Mouse (Mus musculus) spleen, postnatal 4 days (tissue): Measurements from ENCODE around the gene Bmpr1b.

ENCODE experiments used
- DNase-seq, 2 experiments: peaks; one replicate each; pipeline ENCODE4 v3.0.0; 2022; ENCODE audit warnings: low spot score in 2 of 2

The Bmpr1b gene

DNA sequence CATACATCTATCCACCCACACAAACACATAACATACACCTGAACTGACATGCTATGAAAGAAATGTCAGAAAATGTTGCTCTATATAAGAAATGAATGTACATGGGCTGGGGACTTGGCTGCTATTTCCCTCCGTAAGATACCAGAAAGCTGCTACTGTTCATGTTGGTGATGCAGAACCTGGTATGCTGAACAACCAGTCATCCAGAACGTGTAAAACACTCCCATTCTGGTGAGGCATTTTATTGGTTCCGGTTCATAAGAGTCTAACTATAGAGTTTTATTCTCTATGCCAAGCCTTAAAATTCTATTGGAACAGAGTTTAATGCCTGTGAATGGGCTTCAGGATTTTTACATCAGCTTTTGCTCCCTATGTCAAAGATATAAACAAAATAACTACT lies 55.0 kb downstream of the Bmpr1b start:
- DNase-seq: no peak

DNA sequence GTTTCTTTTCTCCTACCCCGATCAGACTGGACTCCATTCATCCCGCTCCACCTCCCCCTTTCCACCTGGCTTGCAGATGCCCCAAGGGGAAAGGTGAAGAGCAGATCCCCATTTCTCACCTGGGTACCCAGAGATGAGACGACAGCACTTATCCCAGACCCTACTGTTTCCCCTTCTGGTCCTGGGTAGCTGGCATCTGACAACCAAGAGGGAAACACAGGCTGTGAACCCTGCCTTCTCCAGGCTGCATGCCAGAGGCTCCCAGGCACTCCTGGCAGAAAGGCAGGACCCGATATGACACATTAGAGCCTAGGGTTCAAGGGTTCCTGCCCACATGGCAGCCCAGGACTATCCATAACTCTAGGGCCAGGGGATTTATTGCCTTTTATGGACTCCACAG lies 56.0 kb downstream of the Bmpr1b start:
- DNase-seq: no peak

DNA sequence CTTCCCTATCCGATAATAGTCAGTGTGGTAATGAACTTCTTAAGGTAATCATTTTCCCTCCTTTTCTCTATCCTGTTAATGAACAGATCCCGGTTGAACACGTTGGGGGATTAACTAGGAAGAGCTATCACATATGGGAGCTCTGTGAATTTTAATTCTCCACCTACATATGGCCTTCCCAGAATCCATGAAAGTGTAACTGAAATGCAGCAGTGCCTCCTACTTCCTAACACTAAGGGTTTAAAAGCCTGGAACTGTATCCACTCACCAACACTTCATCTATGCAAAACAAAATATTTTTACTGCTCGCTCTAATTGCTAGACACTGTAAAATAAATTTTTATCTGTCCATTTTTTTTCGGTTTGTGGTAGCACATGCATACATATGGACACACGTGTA lies 63.0 kb downstream of the Bmpr1b start:
- DNase-seq: no peak

DNA sequence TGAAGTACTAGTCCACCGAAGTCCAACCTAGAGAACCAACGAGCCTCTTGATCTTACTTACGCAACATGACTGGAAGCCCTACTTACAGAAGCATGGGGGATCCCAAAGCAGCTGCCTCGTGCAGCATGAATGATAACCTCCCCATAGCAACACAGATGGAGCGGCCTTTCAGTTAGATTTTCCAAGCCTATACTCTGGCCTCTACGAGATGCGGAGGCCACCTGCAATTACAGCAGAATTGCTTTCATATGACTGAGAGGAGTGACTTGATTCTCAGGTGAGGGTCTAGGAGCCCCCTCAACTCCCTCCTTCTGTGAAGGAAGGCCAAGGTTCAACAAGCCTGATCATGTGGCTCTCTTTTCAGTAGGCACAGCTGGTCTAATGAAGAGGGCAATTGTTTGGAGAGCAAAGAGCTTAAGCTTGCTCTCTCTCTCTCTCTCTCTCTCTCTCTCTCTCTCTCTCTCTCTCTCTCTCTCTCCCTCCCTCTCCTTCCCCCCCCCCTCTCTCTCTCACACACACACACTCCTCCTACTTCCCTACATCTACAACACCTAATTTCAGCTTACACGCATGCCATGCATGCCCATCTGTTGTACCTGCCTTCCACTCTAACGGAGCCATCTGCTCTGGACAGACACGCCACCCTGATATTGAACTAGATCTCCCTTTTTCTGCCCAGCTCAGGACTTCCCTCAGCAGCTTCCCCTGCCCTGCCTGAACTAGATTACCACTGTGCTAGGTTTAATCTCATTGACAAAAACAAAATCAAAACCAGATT lies 65.0 kb downstream of the Bmpr1b start:
- DNase-seq: no peak

- DNase-seq: no peak
Observed at GRCm38 (mm10) chr3:142103622-142104021, 65.6 kb downstream of the Bmpr1b start.

DNA sequence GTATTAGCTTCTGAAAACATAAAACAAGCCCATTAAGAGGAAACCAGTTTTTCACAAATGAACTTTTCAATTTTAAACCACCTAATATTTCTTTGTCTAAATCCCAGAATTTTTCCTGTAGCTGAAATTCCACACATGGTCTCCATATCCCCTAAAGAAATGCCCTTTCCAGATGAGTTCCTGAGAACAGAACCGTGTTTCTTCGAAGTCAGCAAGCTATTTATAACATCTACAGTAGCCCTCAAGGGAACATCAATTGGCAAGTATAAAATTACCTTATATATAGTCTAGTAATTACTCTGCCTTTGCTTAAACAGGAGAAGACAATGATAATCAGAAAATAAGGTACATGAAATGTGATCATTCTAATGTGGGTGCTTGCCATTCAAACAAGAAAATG lies 70.1 kb downstream of the Bmpr1b start:
- DNase-seq: no peak

DNA sequence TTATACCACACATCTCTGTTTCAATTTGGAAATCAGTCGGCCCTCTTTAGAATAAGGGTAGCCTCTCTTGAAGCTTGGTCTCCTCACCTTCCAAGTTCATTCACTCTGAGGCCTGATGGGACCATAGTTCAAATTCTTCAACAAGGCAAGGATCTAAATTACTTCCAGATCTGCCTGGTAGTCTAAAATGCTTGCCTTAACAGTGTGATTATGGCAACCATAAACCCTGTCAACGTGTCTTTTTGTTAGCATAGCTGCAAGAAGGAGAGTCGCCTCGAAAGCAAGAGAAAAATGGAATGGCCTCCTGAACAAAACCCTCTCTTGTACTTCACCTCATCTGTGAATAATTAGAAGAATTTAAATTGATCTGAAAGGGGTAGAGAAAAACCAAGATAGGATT lies 75.2 kb downstream of the Bmpr1b start:
- no peak for DNase-seq

DNA sequence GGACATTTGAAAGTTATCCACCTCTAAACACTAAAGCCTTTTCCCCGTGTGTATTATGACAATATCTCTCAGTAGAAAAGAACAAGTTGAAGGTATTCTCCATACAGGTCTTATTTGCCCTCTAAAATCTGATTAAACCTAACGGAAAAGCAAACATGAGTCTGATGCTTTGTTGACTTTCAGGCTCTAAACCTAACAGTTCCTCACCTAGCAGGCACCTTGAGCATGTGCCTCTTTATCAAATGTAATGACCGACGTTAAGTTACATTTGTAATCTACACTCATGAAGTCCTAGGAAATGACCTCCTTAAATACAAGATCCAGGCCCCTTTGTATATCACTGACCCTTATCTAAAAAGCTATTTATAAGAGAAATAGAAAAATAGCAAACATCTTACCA lies 79.5 kb downstream of the Bmpr1b start:
- no peak for DNase-seq

DNA sequence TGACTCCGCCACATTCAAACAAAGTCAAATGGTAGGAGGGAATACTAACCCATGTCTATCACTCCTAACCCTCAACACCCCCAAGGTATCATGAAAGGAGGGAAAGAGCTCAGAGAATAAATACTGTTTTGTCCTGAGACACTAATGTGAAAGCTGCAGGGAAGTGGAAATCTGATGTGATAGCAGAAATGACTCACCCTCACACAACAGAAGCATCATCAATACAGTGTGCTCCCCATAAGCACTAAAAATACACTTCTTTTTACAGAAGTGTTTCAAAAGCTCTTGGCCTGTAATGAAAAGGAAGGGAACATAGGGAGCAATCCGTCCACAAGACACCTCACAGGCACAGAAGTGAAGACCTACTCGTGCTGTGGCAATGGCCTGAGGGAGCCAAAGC lies 83.3 kb downstream of the Bmpr1b start:
- DNase-seq: no peak

DNA sequence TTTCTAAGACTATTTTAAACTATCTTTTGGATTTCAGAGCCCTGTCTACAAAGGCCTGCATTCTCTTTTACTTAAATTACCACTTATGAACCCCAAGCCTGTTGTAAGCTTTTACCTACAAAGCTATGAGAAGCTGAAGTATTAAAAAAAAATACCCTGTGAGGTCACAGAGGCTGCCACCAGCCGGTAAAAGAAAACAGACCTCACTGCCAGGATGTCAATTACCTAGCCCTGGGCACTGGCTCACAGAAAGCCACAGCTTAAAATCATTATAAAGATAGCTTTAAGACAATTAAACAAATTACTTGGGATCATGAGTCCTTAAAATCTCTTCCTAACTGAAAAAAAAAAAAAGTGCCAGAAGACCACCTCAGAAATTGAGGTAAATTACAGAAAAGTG lies 85.1 kb downstream of the Bmpr1b start:
- DNase-seq: no peak

- DNase-seq: no peak
Observed at GRCm38 (mm10) chr3:142077723-142078302, 91.4 kb downstream of the Bmpr1b start.

GRCm38 (mm10) chr3:142071601-142072000 lies 97.6 kb downstream of the Bmpr1b start:
- no peak for DNase-seq

DNA sequence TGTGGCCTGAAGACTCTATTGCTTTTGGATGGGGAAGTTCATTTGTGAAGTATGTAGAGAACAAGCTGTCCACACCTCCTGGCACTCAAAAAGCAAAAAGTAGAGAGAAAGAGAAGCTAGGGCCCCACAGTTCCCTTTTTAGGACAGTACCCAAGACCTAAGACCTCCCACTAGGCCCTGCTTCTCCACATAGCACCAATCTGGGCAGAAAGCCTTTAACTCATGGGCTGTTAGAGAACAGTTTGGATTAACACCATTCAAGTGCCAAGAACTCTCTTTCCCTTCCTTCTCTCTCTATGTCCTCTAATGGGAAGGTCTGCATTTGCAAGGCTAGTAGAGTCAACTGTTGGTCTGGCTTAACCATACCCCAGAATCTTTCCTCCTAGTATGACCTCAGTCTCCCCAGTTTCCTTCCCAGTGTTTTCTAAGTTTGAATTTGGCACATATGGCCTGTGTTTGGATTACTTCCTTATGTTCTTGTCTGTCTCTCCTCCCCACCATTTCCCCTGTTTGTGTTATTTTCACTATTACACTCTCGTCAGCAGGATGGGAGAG lies 102.4 kb downstream of the Bmpr1b start:
- no peak for DNase-seq

DNA sequence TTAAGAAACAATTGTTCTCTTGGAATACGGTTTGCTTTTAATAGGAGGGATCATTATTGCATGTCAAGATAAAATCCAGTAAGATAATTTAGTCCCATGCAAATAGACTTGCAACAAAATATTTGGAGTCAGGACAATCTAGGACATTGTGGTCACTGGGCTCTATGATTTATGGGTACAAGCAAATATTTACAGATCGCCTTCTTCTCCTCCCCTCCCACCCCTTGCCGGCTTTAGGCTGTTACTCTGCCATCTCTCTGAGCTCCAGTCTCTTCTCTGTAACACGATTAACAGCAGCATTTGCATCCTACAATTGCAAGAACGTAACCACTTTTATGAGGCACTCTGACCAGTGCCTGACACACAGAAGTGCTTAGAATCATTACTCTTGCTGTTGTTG lies 104.1 kb downstream of the Bmpr1b start:
- no peak for DNase-seq

- no peak for DNase-seq
Observed at GRCm38 (mm10) chr3:142063536-142064226, 105.5 kb downstream of the Bmpr1b start.

GRCm38 (mm10) chr3:142061267-142061666 lies 108.0 kb downstream of the Bmpr1b start:
- no peak for DNase-seq

DNA sequence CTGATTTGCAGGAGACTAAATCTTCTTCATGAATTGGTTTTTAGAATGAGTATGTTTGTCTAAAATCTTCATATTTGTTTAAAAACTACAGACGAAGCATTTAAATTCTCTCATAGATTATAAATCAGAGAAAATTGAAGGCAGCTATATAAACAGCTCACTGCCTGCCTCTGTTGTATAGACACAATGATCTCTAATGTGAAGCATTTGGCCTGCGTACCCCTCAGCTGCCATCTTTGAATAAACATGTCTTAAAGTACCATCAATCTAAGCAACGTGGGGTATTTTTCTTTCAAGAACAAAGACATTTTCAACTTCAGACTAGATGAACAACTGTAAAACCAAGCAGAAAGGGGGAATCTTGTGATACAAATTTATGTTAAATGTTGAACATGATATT lies 109.3 kb downstream of the Bmpr1b start:
- no peak for DNase-seq

- no peak for DNase-seq
Observed at GRCm38 (mm10) chr3:142050681-142051080, 118.5 kb downstream of the Bmpr1b start.

DNA sequence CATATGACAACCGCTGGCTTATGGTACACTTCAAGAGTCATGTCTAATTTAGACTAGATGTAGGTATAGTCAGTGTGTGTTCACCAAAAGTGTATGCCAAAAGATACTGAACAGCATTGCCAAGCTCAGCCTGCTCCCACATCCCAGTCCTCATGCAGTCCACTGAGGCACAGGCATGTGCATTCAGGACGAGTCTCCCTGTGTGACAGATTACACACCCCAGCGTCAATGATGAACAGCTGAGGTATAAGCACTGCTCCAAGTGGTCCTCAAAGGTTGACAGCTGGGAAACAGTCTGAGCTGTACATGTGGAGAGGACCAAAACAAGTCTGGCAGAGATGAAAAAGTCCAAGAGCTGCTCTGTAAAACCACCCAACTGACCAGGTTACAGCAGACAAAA lies 119.6 kb downstream of the Bmpr1b start:
- no peak for DNase-seq

DNA sequence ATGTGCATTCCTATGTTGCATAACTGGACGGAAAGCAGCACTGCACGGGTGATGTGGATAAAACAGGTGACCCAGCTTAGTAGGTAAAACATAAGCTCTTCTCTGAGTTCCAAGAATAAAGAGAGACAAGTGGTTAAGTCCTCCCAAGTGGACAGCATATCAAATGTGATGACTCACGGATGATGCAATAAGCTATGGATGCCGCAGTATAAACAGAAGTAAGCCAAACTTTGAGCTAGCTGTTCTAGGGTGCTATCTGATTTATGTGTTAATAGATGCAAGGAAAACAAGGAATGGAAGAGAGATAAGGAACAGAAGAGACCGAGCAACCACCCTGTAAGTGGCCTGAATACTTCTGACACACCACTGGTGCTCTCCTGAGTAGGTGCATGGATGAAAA lies 120.1 kb downstream of the Bmpr1b start:
- DNase-seq: no peak

GRCm38 (mm10) chr3:142048493-142048892 lies 120.7 kb downstream of the Bmpr1b start:
- DNase-seq: no peak

DNA sequence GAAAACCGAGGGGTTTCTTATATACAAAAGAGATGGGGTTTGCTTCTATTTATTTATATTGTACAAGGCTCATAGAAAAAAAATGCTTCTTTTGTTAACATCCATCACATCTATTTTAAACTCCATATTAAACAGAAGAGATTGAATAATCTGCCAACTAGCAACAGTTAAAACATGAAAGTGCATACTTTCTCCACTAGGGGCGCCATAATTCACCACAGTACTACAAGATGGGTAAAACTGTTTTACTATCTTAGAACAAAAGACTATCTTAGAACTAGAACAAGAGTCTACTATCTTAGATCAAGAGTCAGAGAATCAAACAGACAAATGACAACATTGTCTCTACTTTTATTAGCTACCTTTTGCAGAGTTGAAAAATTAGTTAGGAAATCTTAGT lies 125.8 kb downstream of the Bmpr1b start:
- no peak for DNase-seq

GRCm38 (mm10) chr3:142043006-142043405 lies 126.2 kb downstream of the Bmpr1b start:
- DNase-seq: no peak
